Mouse (Mus musculus) embryonic stem cell, embryonic (primary cell): ENCODE results near the gene Cmtm6.

ENCODE experiments used
- CTCF ChIA-PET, 4 experiments: fragments of 300-600 bp in 2 of 4; fragments of 350-600 bp in 2 of 4; sonication (Branson Sonifier 250); formaldehyde crosslinking; loops; one replicate each; lab custom pipeline; 2022; ENCODE audit warnings: inconsistent platforms in 2 of 4; lab: Charles Lee
- POLR2A ChIA-PET, 4 experiments: fragments of 300-600 bp in 2 of 4; fragments of 350-600 bp in 2 of 4; sonication (Branson Sonifier 250); formaldehyde crosslinking; loops; one replicate each; lab custom pipeline; 2022; ENCODE audit warnings: antibody characterized with exemption in 4 of 4, inconsistent platforms in 1 of 4; lab: Charles Lee

Cmtm6 gene

DNA sequence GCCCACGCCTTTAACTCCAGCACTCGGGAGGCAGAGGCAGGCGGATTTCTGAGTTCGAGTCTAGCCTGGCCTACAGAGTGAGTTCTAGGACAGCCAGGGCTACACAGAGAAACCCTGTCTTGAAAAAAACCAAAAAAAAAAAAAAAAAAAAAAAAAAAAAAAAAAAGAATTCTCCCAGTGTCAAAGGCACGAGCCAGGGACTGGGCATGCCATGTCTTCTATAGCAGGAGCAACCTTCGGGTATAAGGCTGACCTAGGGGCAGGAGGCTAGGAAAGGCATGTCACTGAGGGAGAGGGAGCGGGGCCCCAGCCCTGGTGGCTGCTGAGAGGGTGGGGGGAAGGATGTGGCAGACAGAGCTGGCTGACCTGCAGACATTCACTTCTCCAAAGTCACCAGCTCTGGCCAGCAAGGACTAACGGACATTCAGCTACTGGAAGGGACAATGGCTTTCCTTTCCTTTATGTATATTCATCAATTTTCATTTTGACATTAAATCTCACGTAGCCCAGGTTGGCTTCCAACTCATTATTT lies 62.9 kb downstream of the Cmtm6 start:
- ChIA-PET CTCF (interaction anchor here in 1 of 4 experiments (0.8 to 0.9 kb wide), 2 partner anchors 30 to 94 kb away, joined by 3 read pairs; no protein-coding TSS in a partner anchor), POLR2A (interaction anchor here in 3 of 4 experiments (0.6 to 6.4 kb wide), 5 partner anchors 8 to 731 kb away, joined by 3 to 64 read pairs (median 4); partner anchors contain the start of gene Cmtm7 (in 2 of the 3))

DNA sequence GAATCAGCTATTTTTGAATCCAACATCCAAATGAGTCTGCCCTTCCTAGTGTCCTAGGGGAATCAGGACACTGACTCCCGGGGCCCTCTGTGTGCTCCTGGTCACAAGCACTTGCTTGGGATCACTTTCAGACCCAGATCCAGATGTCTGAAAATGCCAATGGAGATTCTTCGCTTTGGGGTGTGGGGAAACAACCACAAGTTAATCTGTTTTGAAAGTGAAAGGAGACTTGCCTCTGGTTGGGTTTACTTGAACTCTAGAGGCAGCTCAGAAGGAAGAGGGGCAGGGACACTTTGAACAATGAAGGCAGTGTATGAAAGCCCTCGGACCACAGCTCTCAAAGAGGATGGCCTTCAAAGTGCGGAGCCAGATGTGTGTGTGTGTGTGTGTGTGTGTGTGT lies 63.6 kb downstream of the Cmtm6 start:
- ChIA-PET CTCF (interaction anchor here in 2 of 4 experiments (0.6 to 0.9 kb wide), 2 partner anchors 93 to 165 kb away, joined by 3 read pairs; no protein-coding TSS in a partner anchor), POLR2A (interaction anchor here in 3 of 4 experiments (0.6 to 6.4 kb wide), 7 partner anchors 9 to 730 kb away, joined by 3 to 64 read pairs (median 4); partner anchors contain the start of gene Cmtm7 (in 2 of the 3))

DNA sequence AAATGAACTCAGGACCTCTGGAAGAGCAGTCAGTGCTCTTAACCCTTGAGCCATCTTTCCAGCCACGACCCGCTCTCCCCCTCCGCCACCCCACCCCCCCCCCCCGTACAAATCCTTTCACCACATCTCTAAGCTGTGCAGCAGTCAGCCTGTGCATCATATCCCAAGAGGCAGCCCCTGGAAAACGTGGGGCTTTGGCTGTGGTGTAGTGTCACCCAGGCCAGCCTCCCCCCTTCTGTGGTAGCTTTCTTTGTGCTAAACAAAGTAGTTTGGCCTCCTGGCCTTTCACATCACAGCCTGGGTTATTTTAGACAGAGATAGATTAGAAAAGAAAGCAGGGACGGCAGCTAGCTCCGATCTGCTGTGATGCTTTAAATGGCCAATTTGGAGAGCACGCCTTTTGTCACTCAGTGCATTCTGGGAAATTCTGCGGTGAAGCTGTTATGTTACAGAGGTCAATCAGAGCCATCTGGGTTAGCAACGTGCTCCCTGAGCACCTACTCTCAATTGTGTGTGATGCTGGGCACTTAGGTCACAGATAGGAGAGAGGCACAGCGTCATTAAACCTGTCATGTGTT lies 65.6 kb downstream of the Cmtm6 start:
- ChIA-PET CTCF (interaction anchor here in 1 of 4 experiments (1.3 kb wide), 1 partner anchor 8 kb away, joined by 4 read pairs; no protein-coding TSS in a partner anchor), POLR2A (interaction anchor here in 2 of 4 experiments (0.8 to 1.4 kb wide), 3 partner anchors 8 to 16 kb away, joined by 3 to 4 read pairs (median 3); partner anchors contain the start of gene Cmtm7 (in 1 of the 2))

DNA sequence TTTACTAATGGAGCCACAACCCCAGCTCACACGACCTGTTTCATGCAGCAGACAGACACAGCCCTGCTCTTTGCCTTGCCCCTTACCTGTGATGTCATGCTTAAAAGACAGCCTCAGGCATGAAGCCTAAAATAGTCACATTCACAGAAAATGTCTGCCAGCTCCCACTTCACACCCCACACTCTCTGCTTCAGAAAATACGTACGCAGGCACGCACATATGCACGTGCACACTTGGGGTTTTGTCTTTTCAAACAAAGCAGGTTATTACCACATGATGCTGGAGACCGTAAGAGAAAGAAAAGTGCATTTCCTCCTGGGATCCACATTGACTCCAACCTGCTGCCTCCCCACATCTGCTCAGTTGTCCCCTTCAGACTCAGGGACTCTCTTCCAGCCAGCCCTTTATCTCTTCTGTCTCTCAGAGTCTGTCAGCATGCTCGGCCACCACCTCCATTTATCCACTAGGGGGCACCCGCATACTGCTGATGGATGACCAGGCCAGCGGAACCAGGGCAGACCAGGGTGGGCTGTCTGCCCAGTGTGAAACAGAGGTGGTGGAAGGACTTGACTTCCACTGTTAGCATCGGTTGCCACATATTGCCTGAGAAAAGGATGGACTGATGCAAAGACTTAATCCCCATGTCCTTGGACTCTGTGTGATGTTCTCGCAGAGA lies 66.6 kb downstream of the Cmtm6 start:
- ChIA-PET CTCF (interaction anchor here (0.5 to 1.3 kb wide), 12 partner anchors 9 to 159 kb away, joined by 3 to 4 read pairs (median 3); partner anchors contain the start of gene Cmtm8 (in 2 of the 4)), POLR2A (interaction anchor here in 2 of 4 experiments (0.6 to 1.4 kb wide), 3 partner anchors 15 to 17 kb away, joined by 3 read pairs; partner anchors contain the start of gene Cmtm7 (in 1 of the 2))

DNA sequence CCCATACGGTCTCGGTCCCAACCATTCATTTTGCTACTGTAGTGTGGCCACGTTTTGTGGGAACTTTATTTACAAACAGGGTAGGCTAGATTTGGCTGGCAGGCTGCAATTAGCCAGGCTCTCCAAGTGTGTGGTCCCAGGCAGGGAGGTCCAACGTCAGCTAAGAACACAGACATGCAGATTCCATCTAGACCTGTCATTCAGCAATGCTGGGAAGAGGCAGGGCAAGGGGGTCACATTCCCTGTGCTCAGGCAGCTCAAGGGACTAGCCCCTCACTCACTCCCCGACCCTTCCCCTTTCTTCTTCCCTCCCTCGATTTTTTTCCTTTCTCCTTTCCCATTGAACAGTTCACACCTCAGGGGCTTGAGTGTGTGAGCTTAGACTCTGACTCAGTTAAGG lies 67.9 kb downstream of the Cmtm6 start:
- POLR2A ChIA-PET, result interaction anchor here in 2 of 4 experiments (0.7 to 1.2 kb wide), 2 partner anchors 18 to 49 kb away, joined by 4 to 6 read pairs; no protein-coding TSS in a partner anchor
- CTCF ChIA-PET, result interaction anchor here (0.6 to 1.2 kb wide), 7 partner anchors 14 to 233 kb away, joined by 3 to 4 read pairs (median 3); no protein-coding TSS in a partner anchor
